Comparison of ENCODE assay signal across 7 mouse cellular contexts in genomic region chr7:80400099-80400498, GRCm38 (mm10). TPM values are rescaled to one million over a fixed set of nuclear protein-coding genes. Genes with fewer than 3 reads are reported as not detected.
DNase-seq lines count a peak whose midpoint lies in the region; ATAC-seq lines count a peak whose summit lies in the region.

No protein-coding gene starts in this region.

- no peak for ATAC-seq in embryonic facial prominence, embryonic 14.5 days (ENCODE audit: low read depth)
- ATAC-seq in intestine, embryonic 16.5 days, result no peak

- H3K9me3 ChIP-seq in embryonic facial prominence, embryonic 14.5 days (ENCODE audit: control insufficient read depth, low read length), result no peaks in the 10 kb centered on the region
- no peaks in the 10 kb centered on the region for H3K9me3 ChIP-seq in intestine, embryonic 16.5 days (ENCODE audit: control insufficient read depth, low read length)

- 0 out of 2 replicates have a peak overlapping the region, but pooled peaks have one; percentile 90 for H3K4me3 ChIP-seq in embryonic facial prominence, embryonic 14.5 days (ENCODE audit: low read depth, low read length)
- H3K4me3 ChIP-seq in intestine, embryonic 16.5 days (ENCODE audit: low read length), result peak overlapping the region; percentile 3; the same call in 1 of the 2 replicates

- WGBS in embryonic facial prominence, embryonic 14.5 days, result 45% methylated on average over 5 of the region's 5 CpGs
- WGBS in intestine, embryonic 16.5 days, result 61% methylated on average over 5 of the region's 5 CpGs

- peak overlapping the region; percentile 97 for H3K9ac ChIP-seq in embryonic facial prominence, embryonic 14.5 days (ENCODE audit: low read depth, low read length)
- H3K9ac ChIP-seq in intestine, embryonic 16.5 days (ENCODE audit: low read depth, low read length), result peak overlapping the region; percentile 39

- DNase-seq in 416B (ENCODE audit: low read depth), result peak; percentile 67
- peak; percentile 54 for DNase-seq in Muller cell, postnatal 12 days (ENCODE audit: inconsistent ontology term)
- DNase-seq in embryonic facial prominence, embryonic 14.5 days (ENCODE audit: low spot score), result peak; percentile 43
- DNase-seq in lung, adult 18-20 months, result peak; percentile 90 to 94
- DNase-seq in T-cell, adult 2 months (ENCODE audit: low spot score), result no peak
- DNase-seq in spleen, postnatal 14 days (ENCODE audit: low spot score in 2 of 2), result no peak

- no peaks in the 10 kb centered on the region for H3K27me3 ChIP-seq in embryonic facial prominence, embryonic 14.5 days (replicated peaks; ENCODE audit: control insufficient read depth, insufficient read depth, low read length)
- no peaks in the 10 kb centered on the region for H3K27me3 ChIP-seq in intestine, embryonic 16.5 days (replicated peaks; ENCODE audit: control insufficient read depth, insufficient read depth, low read length)

- H3K27ac ChIP-seq in embryonic facial prominence, embryonic 14.5 days (replicated peaks; ENCODE audit: low read depth, low read length), result 0 out of 2 replicates have a peak overlapping the region, but pooled peaks have one; percentile 6
- no peak overlapping the region for H3K27ac ChIP-seq in intestine, embryonic 16.5 days (ENCODE audit: low read length)

- peak overlapping the region; percentile 89 for H3K4me2 ChIP-seq in embryonic facial prominence, embryonic 14.5 days (ENCODE audit: low read depth, low read length)
- peak overlapping the region; percentile 85; the same call in 1 of the 2 replicates for H3K4me2 ChIP-seq in intestine, embryonic 16.5 days (ENCODE audit: low read depth, low read length)

- peaks cover 18% of the 10 kb centered on the region for H3K4me1 ChIP-seq in embryonic facial prominence, embryonic 14.5 days (ENCODE audit: control insufficient read depth, insufficient read depth, low read length)
- H3K4me1 ChIP-seq in intestine, embryonic 16.5 days (ENCODE audit: control insufficient read depth, insufficient read depth, low read length), result peaks cover 29% of the 10 kb centered on the region

- peaks cover 23% of the 10 kb centered on the region for H3K36me3 ChIP-seq in embryonic facial prominence, embryonic 14.5 days (ENCODE audit: control insufficient read depth, insufficient read depth, low read length)
- H3K36me3 ChIP-seq in intestine, embryonic 16.5 days (ENCODE audit: control insufficient read depth, insufficient read depth, low read length), result peaks cover 7% of the 10 kb centered on the region; the same call in 1 of the 2 replicates

RNA-seq across cellular contexts. Expression of gene Furin, which starts 5.1 kb away (rescaled TPM):
- 17.2 and 18.4 TPM in 2 replicates for polyA plus RNA-seq in embryonic facial prominence, embryonic 14.5 days (2014; fragmentation: Nextera tagmentation; extraction: Ambion mirVana)
- 7.8 and 9.7 TPM in 2 replicates for polyA plus RNA-seq in intestine, embryonic 16.5 days (2015; fragmentation: Nextera tagmentation; extraction: Ambion mirVana)

RNA-seq across cellular contexts. Expression of gene Fes, which starts 12.4 kb away (rescaled TPM):
- polyA plus RNA-seq in embryonic facial prominence, embryonic 14.5 days (2014; fragmentation: Nextera tagmentation; extraction: Ambion mirVana), result 14.6 and 15.7 TPM in 2 replicates
- polyA plus RNA-seq in intestine, embryonic 16.5 days (2015; fragmentation: Nextera tagmentation; extraction: Ambion mirVana), result 10.9 and 11.6 TPM in 2 replicates

RNA-seq across cellular contexts. Expression of gene Man2a2, which starts 28.9 kb away (rescaled TPM):
- polyA plus RNA-seq in embryonic facial prominence, embryonic 14.5 days (2014; fragmentation: Nextera tagmentation; extraction: Ambion mirVana), result 15.7 and 19.3 TPM in 2 replicates
- polyA plus RNA-seq in intestine, embryonic 16.5 days (2015; fragmentation: Nextera tagmentation; extraction: Ambion mirVana), result 8.0 and 10.0 TPM in 2 replicates

RNA-seq across cellular contexts. Expression of gene Hddc3, which starts 57.2 kb away (rescaled TPM):
- 19.6 and 22.8 TPM in 2 replicates for polyA plus RNA-seq in embryonic facial prominence, embryonic 14.5 days (2014; fragmentation: Nextera tagmentation; extraction: Ambion mirVana)
- polyA plus RNA-seq in intestine, embryonic 16.5 days (2015; fragmentation: Nextera tagmentation; extraction: Ambion mirVana), result 15.1 and 18.7 TPM in 2 replicates

RNA-seq across cellular contexts. Expression of gene Unc45a, which starts 59.3 kb away (rescaled TPM):
- polyA plus RNA-seq in embryonic facial prominence, embryonic 14.5 days (2014; fragmentation: Nextera tagmentation; extraction: Ambion mirVana), result 34.1 and 39.7 TPM in 2 replicates
- 35.0 and 38.5 TPM in 2 replicates for polyA plus RNA-seq in intestine, embryonic 16.5 days (2015; fragmentation: Nextera tagmentation; extraction: Ambion mirVana)

Comparison
In these comparisons a context has a peak if more than half of its experiments do, and no peak if none do; other contexts are left out.
1. DNase-seq: peak in 416B (single experiment), Muller cell, postnatal 12 days (single experiment), embryonic facial prominence, embryonic 14.5 days (single experiment) and lung, adult 18-20 months (2 of 2); none in T-cell, adult 2 months (single experiment) and spleen, postnatal 14 days (0 of 2).